Mouse (Mus musculus) liver, adult 2 months (tissue): ENCODE measurements around the gene Ccdc77.

Source experiments
- CTCF ChIP-seq: fragments of 200-500 bp; IDR thresholded peaks from 2 replicates; pipeline ENCODE4 v1.5.1; 2011; ENCODE audit warnings: low read depth, low read length, control low read depth
- POLR2A ChIP-seq: fragments of 200-500 bp; IDR thresholded peaks from 2 replicates; pipeline ENCODE4 v1.6.1; 2011; ENCODE audit warnings: low read length, control low read depth; ENCODE audit not compliant: insufficient read depth; ENCODE audit errors: extremely low read depth

DNA sequence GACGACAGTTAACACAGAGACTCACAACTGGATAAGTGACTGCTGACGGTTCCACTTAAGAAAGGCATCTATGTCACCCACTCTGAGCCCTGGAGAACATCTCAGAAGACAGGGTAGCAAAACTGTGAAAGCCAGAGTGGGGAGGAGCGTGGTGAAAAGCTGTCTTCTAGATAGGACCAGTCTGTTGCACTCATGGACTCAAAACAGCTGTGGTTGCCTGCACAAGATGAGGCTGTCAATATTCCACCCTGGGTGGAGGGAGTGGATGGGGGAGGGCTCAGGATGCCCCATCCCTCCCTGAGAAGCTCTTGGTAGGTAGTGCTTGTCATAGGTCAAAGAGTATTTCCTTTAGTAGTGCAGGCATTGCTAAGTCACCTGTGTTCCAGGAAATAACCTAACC is 54.4 kb downstream of the Ccdc77 start:
- TF ChIP-seq CTCF = no peak
- TF ChIP-seq POLR2A = no peak
